Mouse (Mus musculus) brain, embryonic 14.5 days (tissue): ENCODE data around the gene Car10.

Experiments used
- CTCF ChIP-seq: fragments of 200-500 bp; IDR thresholded peaks from 2 replicates; pipeline ENCODE4 v1.5.1; 2012; ENCODE audit warnings: inconsistent platforms, mild to moderate bottlenecking, moderate library complexity, borderline replicate concordance; ENCODE audit not compliant: insufficient read depth, insufficient read length; ENCODE audit errors: extremely low read depth
- POLR2A ChIP-seq: fragments of 200-500 bp; IDR thresholded peaks from 2 replicates; pipeline ENCODE4 v1.6.1; 2012; ENCODE audit warnings: mild to moderate bottlenecking, inconsistent platforms, borderline replicate concordance; ENCODE audit not compliant: poor library complexity, insufficient read depth, insufficient read length, severe bottlenecking; ENCODE audit errors: extremely low read depth

- TF ChIP-seq CTCF (no peak), POLR2A (no peak)
Measured at GRCm38 (mm10) chr11:93102321-93102720, 4.5 kb downstream of the Car10 start.
